Mouse (Mus musculus) MEL (cell line): ENCODE data around the gene Rasgrp3. TPM values are rescaled to one million over a fixed set of nuclear protein-coding genes. Genes with fewer than 3 reads are reported as not detected.

Experiments used
- DNase-seq: peaks from one replicate; pipeline ENCODE4 v3.0.0; 2011; ENCODE audit warnings: low read depth, low spot score
- H3K27ac ChIP-seq: 2 replicates; pipeline ENCODE4 v1.5.1; 2012; ENCODE audit warnings: low read depth, mild to moderate bottlenecking, control low read depth, low read length, moderate library complexity; ENCODE audit not compliant: control insufficient read depth
- H3K27me3 ChIP-seq, 2 experiments: fragments of 150-350 bp in 1 of 2; sonication (generic) in 1 of 2; 2 replicates each; pipeline ENCODE4 v1.6.1; 2012; ENCODE audit warnings: low read length in 2 of 2, mild to moderate bottlenecking in 2 of 2, improper control_type of control experiment in 1 of 2, moderate library complexity in 1 of 2; ENCODE audit not compliant: insufficient read depth in 2 of 2, control insufficient read depth in 1 of 2
- H3K36me3 ChIP-seq, 2 experiments: 2 replicates each; pipeline ENCODE4 v1.6.1; 2012 to 2014; ENCODE audit warnings: low read length in 2 of 2, improper control_type of control experiment in 1 of 2, inconsistent platforms in 1 of 2, mild to moderate bottlenecking in 1 of 2; ENCODE audit not compliant: insufficient read depth in 2 of 2, control insufficient read depth in 1 of 2
- H3K4me1 ChIP-seq, 2 experiments: fragments of 150-350 bp in 1 of 2; sonication (generic) in 1 of 2; 2 replicates each; pipeline ENCODE4 v1.6.1; 2012; ENCODE audit warnings: low read length in 2 of 2, improper control_type of control experiment in 1 of 2, mild to moderate bottlenecking in 1 of 2; ENCODE audit not compliant: insufficient read depth in 2 of 2, control insufficient read depth in 1 of 2
- H3K4me3 ChIP-seq, 2 experiments: fragments of 150-350 bp in 1 of 2; sonication (generic) in 1 of 2; 2 replicates each; pipeline ENCODE4 v1.5.1; 2012; ENCODE audit warnings: low read depth in 2 of 2, low read length in 2 of 2, mild to moderate bottlenecking in 2 of 2, moderate library complexity in 2 of 2, control low read depth in 1 of 2, improper control_type of control experiment in 1 of 2; ENCODE audit not compliant: control insufficient read depth in 1 of 2, insufficient read depth in 1 of 2
- H3K79me2 ChIP-seq: 2 replicates; pipeline ENCODE4 v1.6.1; 2012; ENCODE audit warnings: mild to moderate bottlenecking, low read length, moderate library complexity; ENCODE audit not compliant: control insufficient read depth, poor library complexity, insufficient read depth
- H3K9ac ChIP-seq: 2 replicates; pipeline ENCODE4 v1.6.1; 2012; ENCODE audit warnings: low read depth, mild to moderate bottlenecking, control low read depth, low read length, moderate library complexity; ENCODE audit not compliant: control insufficient read depth, poor library complexity, severe bottlenecking
- H3K9me3 ChIP-seq: fragments of 150-350 bp; sonication (generic); replicated peaks from 2 replicates; pipeline ENCODE4 v1.6.1; 2012; ENCODE audit warnings: mild to moderate bottlenecking, low read length, improper control_type of control experiment, moderate library complexity; ENCODE audit not compliant: insufficient read depth
- CHD1 ChIP-seq: IDR thresholded peaks from 2 replicates; pipeline ENCODE4 v1.6.1; 2012; ENCODE audit warnings: low read depth, mild to moderate bottlenecking, inconsistent platforms, low read length, improper control_type of control experiment
- E2F4 ChIP-seq: IDR thresholded peaks from 2 replicates; pipeline ENCODE4 v1.6.1; 2011; ENCODE audit warnings: low read depth, low read length, improper control_type of control experiment, borderline replicate concordance
- ELF1 ChIP-seq: IDR thresholded peaks from 2 replicates; pipeline ENCODE4 v1.6.1; 2014; ENCODE audit warnings: low read depth, mild to moderate bottlenecking, inconsistent platforms, low read length, improper control_type of control experiment, moderate library complexity
- ETS1 ChIP-seq: IDR thresholded peaks from 2 replicates; pipeline ENCODE4 v1.6.1; 2012; ENCODE audit warnings: low read depth, mild to moderate bottlenecking, inconsistent platforms, low read length, improper control_type of control experiment, moderate library complexity
- GATA1 ChIP-seq: IDR thresholded peaks from 2 replicates; pipeline ENCODE4 v1.6.1; 2011; ENCODE audit warnings: low read depth, low read length, improper control_type of control experiment
- HCFC1 ChIP-seq: IDR thresholded peaks from 2 replicates; pipeline ENCODE4 v1.6.1; 2012; ENCODE audit warnings: low read depth, mild to moderate bottlenecking, inconsistent platforms, low read length, improper control_type of control experiment, moderate library complexity
- JUND ChIP-seq: IDR thresholded peaks from 2 replicates; pipeline ENCODE4 v1.6.1; 2011; ENCODE audit warnings: low read depth, mild to moderate bottlenecking, improper control_type of control experiment, low read length
- MAZ ChIP-seq: IDR thresholded peaks from 2 replicates; pipeline ENCODE4 v1.6.1; 2012; ENCODE audit warnings: low read depth, mild to moderate bottlenecking, inconsistent platforms, low read length, improper control_type of control experiment
- MXI1 ChIP-seq: IDR thresholded peaks from 2 replicates; pipeline ENCODE4 v1.6.1; 2011; ENCODE audit warnings: mild to moderate bottlenecking, low read depth, low read length, improper control_type of control experiment
- MYB ChIP-seq: IDR thresholded peaks from 2 replicates; pipeline ENCODE4 v1.6.1; 2011; ENCODE audit warnings: mild to moderate bottlenecking, low read depth, low read length, improper control_type of control experiment
- MYC ChIP-seq: IDR thresholded peaks from 2 replicates; pipeline ENCODE4 v1.6.1; 2011; ENCODE audit warnings: low read depth, mild to moderate bottlenecking, low read length, improper control_type of control experiment, moderate library complexity
- NRF1 ChIP-seq: IDR thresholded peaks from 2 replicates; pipeline ENCODE4 v1.6.1; 2014; ENCODE audit warnings: low read depth, mild to moderate bottlenecking, inconsistent platforms, low read length, improper control_type of control experiment, moderate library complexity; ENCODE audit not compliant: poor library complexity, insufficient read depth, severe bottlenecking
- POLR2A ChIP-seq, 2 experiments: IDR thresholded peaks; 2 replicates each; pipeline ENCODE4 v1.6.1; 2011 to 2012; ENCODE audit warnings: low read length in 2 of 2, mild to moderate bottlenecking in 2 of 2, control low read depth in 1 of 2, improper control_type of control experiment in 1 of 2, low read depth in 1 of 2, moderate library complexity in 1 of 2; ENCODE audit not compliant: control insufficient read depth in 1 of 2, insufficient read depth in 1 of 2, poor library complexity in 1 of 2
- POLR2AphosphoS5 ChIP-seq: IDR thresholded peaks from 2 replicates; pipeline ENCODE4 v1.6.1; 2012; ENCODE audit warnings: low read depth, borderline replicate concordance, mild to moderate bottlenecking, inconsistent platforms, low read length, moderate library complexity, mixed read lengths
- RAD21 ChIP-seq: IDR thresholded peaks from 2 replicates; pipeline ENCODE4 v1.6.1; 2011; ENCODE audit warnings: mild to moderate bottlenecking, low read depth, low read length, improper control_type of control experiment
- TBP ChIP-seq: IDR thresholded peaks from 2 replicates; pipeline ENCODE4 v1.8.0; 2011; ENCODE audit warnings: low read depth, low read length, improper control_type of control experiment
- TCF12 ChIP-seq: IDR thresholded peaks from 2 replicates; pipeline ENCODE4 v1.6.1; 2014; ENCODE audit warnings: low read depth, mild to moderate bottlenecking, inconsistent platforms, low read length, improper control_type of control experiment, moderate library complexity
- UBTF ChIP-seq: IDR thresholded peaks from 2 replicates; pipeline ENCODE4 v1.6.1; 2012; ENCODE audit warnings: low read depth, mild to moderate bottlenecking, inconsistent platforms, low read length, improper control_type of control experiment, moderate library complexity, borderline replicate concordance; ENCODE audit not compliant: insufficient read depth
- USF1 ChIP-seq: IDR thresholded peaks from 2 replicates; pipeline ENCODE4 v1.6.1; 2014; ENCODE audit warnings: low read depth, mild to moderate bottlenecking, inconsistent platforms, low read length, improper control_type of control experiment, moderate library complexity
- ZC3H11A ChIP-seq: IDR thresholded peaks from 2 replicates; pipeline ENCODE4 v1.6.1; 2012; ENCODE audit warnings: low read depth, mild to moderate bottlenecking, inconsistent platforms, low read length, improper control_type of control experiment
- ZKSCAN1 ChIP-seq: IDR thresholded peaks from 2 replicates; pipeline ENCODE4 v1.6.1; 2012; ENCODE audit warnings: low read depth, mild to moderate bottlenecking, inconsistent platforms, low read length, improper control_type of control experiment, moderate library complexity
- ZNF384 ChIP-seq: IDR thresholded peaks from 2 replicates; pipeline ENCODE4 v1.6.1; 2012; ENCODE audit warnings: low read depth, mild to moderate bottlenecking, inconsistent platforms, low read length, improper control_type of control experiment
- polyA plus RNA-seq, 2 experiments: library from polyadenylated mRNA; stranded (reverse) in 1 of 2; unstranded in 1 of 2; fragments of >175 nt in 1 of 2; fragments of >200 nt in 1 of 2; gene quantifications; 2 replicates each; pipeline versions ENCODE4 v1.2.1 to v1.2.4; 2012; ENCODE audit warnings: low replicate concordance in 2 of 2, low read depth in 1 of 2; ENCODE audit not compliant: insufficient read length in 2 of 2, insufficient read depth in 1 of 2, missing spikeins in 1 of 2
- total RNA-seq: library from RNA; depleted of rRNA; stranded (reverse); fragments of 300-350 nt; gene quantifications from 2 replicates; pipeline ENCODE4 v1.2.3, GENCODE M21; 2012

The Rasgrp3 gene
- total and polyA plus RNA-seq, 3 experiments: not detected

GRCm38 (mm10) chr17:75544262-75544661 lies 108.6 kb downstream of the Rasgrp3 start:
- no peak overlapping the region for H3K9ac ChIP-seq
- H3K36me3 ChIP-seq: peaks cover 27 to 30% of the 10 kb centered on the region in 2 experiments
- H3K27me3 ChIP-seq: no peaks in the 10 kb centered on the region
- peaks cover 4 to 8% of the 10 kb centered on the region in 2 experiments for H3K4me1 ChIP-seq
- H3K27ac ChIP-seq: no peak overlapping the region
- H3K4me3 ChIP-seq: no peak overlapping the region
- peaks cover 25% of the 10 kb centered on the region for H3K79me2 ChIP-seq
- no peak for DNase-seq
- no peaks in the 10 kb centered on the region for H3K9me3 ChIP-seq
- TF ChIP-seq ZKSCAN1 (no peak), GATA1 (peak; percentile 32; the same call in 1 of the 2 replicates), MAZ (no peak)

- H3K4me1 ChIP-seq: peaks cover 5 to 9% of the 10 kb centered on the region in 2 experiments; a peak in 3 of 4 replicates
- H3K27me3 ChIP-seq: no peaks in the 10 kb centered on the region
- H3K36me3 ChIP-seq: peaks cover 11 to 19% of the 10 kb centered on the region in 2 experiments
- peak overlapping the region; percentile 76 to 90 for H3K4me3 ChIP-seq
- TF ChIP-seq POLR2A (IDR thresholded peaks at IDR 0.05; ENCODE audit: control insufficient read depth in 1 of 2, insufficient read depth in 1 of 2, low read depth in 1 of 2, low read length in 2 of 2, poor library complexity in 1 of 2) (no peak), ETS1 (no peak), UBTF (no peak), ZNF384 (peak; percentile 79), ZC3H11A (no peak), CHD1 (peak; percentile 57; the same call in 1 of the 2 replicates)
- TF ChIP-seq, all 39 proteins: peak for 2
- Histone ChIP-seq H3K27ac (no peak overlapping the region), H3K9me3 (no peaks in the 10 kb centered on the region), H3K9ac (peak overlapping the region; percentile 86), H3K79me2 (peaks cover 36% of the 10 kb centered on the region)
- DNase-seq: peak; percentile 51
Measured at GRCm38 (mm10) chr17:75550771-75551413, 115.2 kb downstream of the Rasgrp3 start.

- Histone ChIP-seq H3K4me3 (peak within 1 kb of the TSS; percentile 76 to 90), H3K36me3 (peaks cover 8 to 19% of the 10 kb centered on the region in 2 experiments), H3K27ac (peak within 1 kb of the TSS; percentile 50), H3K9ac (peak within 1 kb of the TSS; percentile 86), H3K27me3 (no peaks in the 10 kb centered on the region), H3K79me2 (peaks cover 32% of the 10 kb centered on the region), H3K4me1 (peaks cover 5 to 9% of the 10 kb centered on the region in 2 experiments; a peak in 3 of 4 replicates), H3K9me3 (no peaks in the 10 kb centered on the region)
- peak; percentile 98 for DNase-seq
- TF ChIP-seq ELF1: peak; percentile 91
- peak; percentile 81 for TF ChIP-seq MYC
- peak; percentile 92 for TF ChIP-seq ZNF384
- no peak for TF ChIP-seq E2F4
- TF ChIP-seq NRF1: peak; percentile 96
- TF ChIP-seq POLR2AphosphoS5: no peak
- TF ChIP-seq TBP: 0 out of 2 replicates have a peak, but pooled peaks have one; percentile 28
- TF ChIP-seq MXI1: peak; percentile 84
- peak; percentile 100 for TF ChIP-seq MAZ
- no peak for TF ChIP-seq RAD21
- peak; percentile 34; the same call in 1 of the 2 replicates for TF ChIP-seq USF1
- no peak for TF ChIP-seq MYB
- peak; percentile 48; the same call in 1 of the 2 replicates for TF ChIP-seq TCF12
- peak; percentile 95 for TF ChIP-seq HCFC1
- TF ChIP-seq JUND: no peak
Measured at GRCm38 (mm10) chr17:75551512-75552400, 116.1 kb downstream of the Rasgrp3 start, which contains the start of gene Fam98a. Fam98a (minus strand) TSS chr17:75551946.
